Mouse (Mus musculus): Measurements from ENCODE around the gene Batf. TPM values are rescaled to one million over a fixed set of nuclear protein-coding genes. Genes with fewer than 3 reads are reported as not detected.

Batf gene
- polyA plus RNA-seq (2021; fragmentation: Nextera tagmentation) = 0.55 and 0.72 TPM in 2 replicates
- long read RNA-seq, experiment 1 = 0 reads
- long read RNA-seq, experiment 2 = 0 reads

DNA sequence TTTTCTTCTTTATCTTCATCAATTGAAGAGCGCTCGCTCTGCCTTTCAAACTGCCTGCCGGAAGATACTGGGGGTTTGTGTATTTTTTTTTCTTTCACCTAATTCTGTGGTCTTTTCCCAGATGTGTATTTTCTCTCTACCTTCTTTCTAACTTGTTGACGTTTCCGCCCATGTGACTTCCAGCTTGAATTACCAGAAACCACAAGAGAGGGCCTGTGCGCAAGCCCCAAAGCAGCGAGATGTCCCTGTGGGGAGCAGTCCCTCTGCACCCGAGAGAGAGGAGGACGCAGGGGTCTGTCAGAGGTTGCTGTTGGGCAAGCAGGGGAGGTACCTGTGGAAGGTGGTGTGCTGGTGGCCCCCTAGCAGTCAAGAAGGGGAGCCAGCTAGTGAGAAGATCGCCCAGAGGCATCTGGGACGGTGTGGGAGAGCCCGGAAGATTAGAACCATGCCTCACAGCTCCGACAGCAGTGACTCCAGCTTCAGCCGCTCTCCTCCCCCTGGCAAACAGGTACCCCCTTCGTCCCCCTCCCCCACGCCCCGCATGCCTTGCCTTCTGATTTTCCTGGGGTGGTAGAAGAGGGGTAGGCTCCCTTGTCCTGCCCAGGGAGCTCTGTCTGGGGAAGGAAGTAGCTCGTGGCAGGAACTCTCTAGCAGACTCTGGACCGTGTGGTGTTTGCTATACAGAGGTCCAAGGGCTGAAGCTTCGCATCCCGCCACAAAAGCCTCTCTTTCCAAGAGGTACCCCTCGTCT is at the start of gene Batf:
Gene Batf (plus strand): TSS at position 204 of the 751 bp plus-strand sequence.

DNA sequence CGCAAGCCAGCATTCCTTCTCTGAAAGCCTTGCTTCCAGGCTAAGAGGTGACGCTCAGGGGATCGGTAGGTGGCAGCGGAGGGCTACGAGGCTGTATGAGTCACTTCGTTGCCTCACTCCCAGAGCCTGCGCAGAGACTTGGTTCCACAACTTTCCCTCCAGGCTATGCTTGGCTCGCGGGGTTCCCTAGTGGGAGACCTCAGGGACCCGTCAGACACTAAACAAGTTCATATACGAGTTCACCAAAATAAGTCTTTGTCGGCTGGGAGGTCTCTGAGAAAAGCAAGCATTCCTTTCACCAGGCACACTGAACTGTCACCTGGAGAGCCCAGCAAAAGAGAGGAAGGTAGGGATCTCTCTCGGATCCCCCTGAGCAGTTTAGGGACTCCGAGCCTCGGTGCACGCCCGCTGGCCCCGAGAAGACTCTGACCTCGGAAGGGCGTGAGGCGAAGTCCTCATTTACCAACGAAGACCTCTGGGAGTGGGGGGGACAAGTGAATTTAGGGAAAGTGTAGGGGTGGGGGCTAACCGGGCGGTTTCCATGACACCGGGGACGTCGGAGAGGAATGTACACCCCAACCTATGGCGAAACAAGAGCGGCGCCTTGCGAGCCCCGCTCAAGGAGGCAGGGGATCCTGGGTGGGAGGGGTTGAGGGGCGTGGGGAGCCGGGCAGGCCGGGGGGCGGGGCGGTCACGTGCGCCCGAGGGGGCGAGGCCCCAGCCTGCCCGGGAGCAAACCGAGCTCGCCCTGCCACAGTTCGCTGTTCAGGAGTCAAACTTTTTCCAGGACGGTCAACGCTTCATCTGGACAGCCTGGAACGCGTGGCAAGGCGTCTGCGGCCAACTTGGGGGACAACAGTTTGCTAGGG is 59.6 kb downstream of the Batf start, which contains the start of gene Flvcr2:
Gene Flvcr2 (plus strand): TSS at position 713 of the 869 bp plus-strand sequence.

Other genes with a start within 250 kb of the Batf start
- gene Fos, start 212.8 kb upstream of the Batf start, polyA plus RNA-seq (2021; fragmentation: Nextera tagmentation) = 19.8 and 39.2 TPM in 2 replicates
- 0.80 and 1.5 TPM in 2 replicates for gene Jdp2, start 87.6 kb upstream of the Batf start, polyA plus RNA-seq (2021; fragmentation: Nextera tagmentation)
- gene Flvcr2, start 59.9 kb downstream of the Batf start, polyA plus RNA-seq (2021; fragmentation: Nextera tagmentation) = 0.33 and 0.89 TPM in 2 replicates
- gene Erg28, start 137.9 kb downstream of the Batf start, polyA plus RNA-seq (2021; fragmentation: Nextera tagmentation) = 91.2 and 102 TPM in 2 replicates
- 11.6 and 31.3 TPM in 2 replicates for gene Ttll5, start 138.0 kb downstream of the Batf start, polyA plus RNA-seq (2021; fragmentation: Nextera tagmentation)